Mouse (Mus musculus): ENCODE measurements around the gene Olfr281. TPM values are rescaled to one million over a fixed set of nuclear protein-coding genes. Genes with fewer than 3 reads are reported as not detected.
A peak's percentile ranks its signal among the peaks of the same experiment; 100 is the strongest.

The Olfr281 gene
- total and polyA plus RNA-seq, 2 experiments from 2014 or later = not detected

- H3K27me3 ChIP-seq (ENCODE audit: insufficient read depth, low read length) = no peaks in the 10 kb centered on the region
- TF ChIP-seq CTCF (IDR thresholded peaks at IDR 0.05) = 0 out of 2 replicates have a peak, but pooled peaks have one; percentile 9
- H3K4me2 ChIP-seq (ENCODE audit: low read depth, low read length, poor library complexity, severe bottlenecking) = no peak overlapping the region
- H3K4me1 ChIP-seq (ENCODE audit: insufficient read depth, low read length) = no peaks in the 10 kb centered on the region
- no peak overlapping the region for H3K9ac ChIP-seq (replicated peaks; ENCODE audit: low read length, poor library complexity, severe bottlenecking)
- H3K9me3 ChIP-seq (ENCODE audit: low read length) = no peaks in the 10 kb centered on the region
- ATAC-seq (ENCODE audit: low FRiP score) = no peak
- DNase-seq (ENCODE audit: low spot score) = no peak
- WGBS = 63% methylated on average over 2 of the region's 2 CpGs
- no peaks in the 10 kb centered on the region for H3K36me3 ChIP-seq (ENCODE audit: insufficient read depth, low read length)
- no peak overlapping the region for H3K27ac ChIP-seq (ENCODE audit: low read depth, low read length)
- H3K4me3 ChIP-seq (ENCODE audit: low read depth, low read length) = no peak overlapping the region
Measured at GRCm38 (mm10) chr15:98509387-98509786, 57.0 kb downstream of the Olfr281 start.

Other genes starting within 250 kb of the Olfr281 start
- gene Gm44579, start 231.6 kb upstream of the Olfr281 start, total RNA-seq (2014; rRNA removed) = not detected in 2 replicates
- 0.09 and 0.11 TPM in 2 replicates for gene Gm44579, start 231.6 kb upstream of the Olfr281 start, polyA plus RNA-seq (2015; fragmentation: Nextera tagmentation; extraction: Ambion mirVana)
- gene Olfr287, start 231.5 kb upstream of the Olfr281 start, total RNA-seq (2014; rRNA removed) = 0.44 and 1.2 TPM in 2 replicates
- 1.2 and 1.5 TPM in 2 replicates for gene Olfr287, start 231.5 kb upstream of the Olfr281 start, polyA plus RNA-seq (2015; fragmentation: Nextera tagmentation; extraction: Ambion mirVana)
- not detected in 2 replicates for gene Olfr286, start 218.1 kb upstream of the Olfr281 start, total RNA-seq (2014; rRNA removed)
- gene Olfr286, start 218.1 kb upstream of the Olfr281 start, polyA plus RNA-seq (2015; fragmentation: Nextera tagmentation; extraction: Ambion mirVana) = not detected in 2 replicates
- gene H1fnt, start 195.3 kb upstream of the Olfr281 start, total RNA-seq (2014; rRNA removed) = not detected in 2 replicates
- gene H1fnt, start 195.3 kb upstream of the Olfr281 start, polyA plus RNA-seq (2015; fragmentation: Nextera tagmentation; extraction: Ambion mirVana) = not detected in 2 replicates
- 21.4 and 22.5 TPM in 2 replicates for gene Zfp641, start 156.4 kb upstream of the Olfr281 start, total RNA-seq (2014; rRNA removed)
- 10.9 and 12.8 TPM in 2 replicates for gene Zfp641, start 156.4 kb upstream of the Olfr281 start, polyA plus RNA-seq (2015; fragmentation: Nextera tagmentation; extraction: Ambion mirVana)
- not detected in 2 replicates for gene Olfr285, start 135.2 kb upstream of the Olfr281 start, total RNA-seq (2014; rRNA removed)
- not detected in 2 replicates for gene Olfr285, start 135.2 kb upstream of the Olfr281 start, polyA plus RNA-seq (2015; fragmentation: Nextera tagmentation; extraction: Ambion mirVana)
- not detected in 2 replicates for gene Olfr284, start 111.6 kb upstream of the Olfr281 start, total RNA-seq (2014; rRNA removed)
- 0.18 TPM in 1 of 2 replicates, not detected in the other for gene Olfr284, start 111.6 kb upstream of the Olfr281 start, polyA plus RNA-seq (2015; fragmentation: Nextera tagmentation; extraction: Ambion mirVana)
- gene Olfr283, start 71.6 kb upstream of the Olfr281 start, total RNA-seq (2014; rRNA removed) = not detected in 2 replicates
- gene Olfr283, start 71.6 kb upstream of the Olfr281 start, polyA plus RNA-seq (2015; fragmentation: Nextera tagmentation; extraction: Ambion mirVana) = not detected in 2 replicates
- not detected in 2 replicates for gene Olfr282, start 21.4 kb upstream of the Olfr281 start, total RNA-seq (2014; rRNA removed)
- not detected in 2 replicates for gene Olfr282, start 21.4 kb upstream of the Olfr281 start, polyA plus RNA-seq (2015; fragmentation: Nextera tagmentation; extraction: Ambion mirVana)
- not detected in 2 replicates for gene OR5BS1P, start 17.3 kb downstream of the Olfr281 start, total RNA-seq (2014; rRNA removed)
- gene OR5BS1P, start 17.3 kb downstream of the Olfr281 start, polyA plus RNA-seq (2015; fragmentation: Nextera tagmentation; extraction: Ambion mirVana) = not detected in 2 replicates
- gene Lalba, start 30.1 kb downstream of the Olfr281 start, total RNA-seq (2014; rRNA removed) = not detected in 2 replicates
- gene Lalba, start 30.1 kb downstream of the Olfr281 start, polyA plus RNA-seq (2015; fragmentation: Nextera tagmentation; extraction: Ambion mirVana) = not detected in 2 replicates
- not detected in 2 replicates for gene Olfr279, start 39.8 kb downstream of the Olfr281 start, total RNA-seq (2014; rRNA removed)
- not detected in 2 replicates for gene Olfr279, start 39.8 kb downstream of the Olfr281 start, polyA plus RNA-seq (2015; fragmentation: Nextera tagmentation; extraction: Ambion mirVana)
- gene Kansl2, start 81.7 kb downstream of the Olfr281 start, total RNA-seq (2014; rRNA removed) = 57.4 and 66.2 TPM in 2 replicates
- 101 and 102 TPM in 2 replicates for gene Kansl2, start 81.7 kb downstream of the Olfr281 start, polyA plus RNA-seq (2015; fragmentation: Nextera tagmentation; extraction: Ambion mirVana)
- gene Ccnt1, start 118.3 kb downstream of the Olfr281 start, total RNA-seq (2014; rRNA removed) = 36.1 and 54.6 TPM in 2 replicates
- gene Ccnt1, start 118.3 kb downstream of the Olfr281 start, polyA plus RNA-seq (2015; fragmentation: Nextera tagmentation; extraction: Ambion mirVana) = 47.4 and 49.7 TPM in 2 replicates
- gene 4930415O20Rik, start 118.4 kb downstream of the Olfr281 start, total RNA-seq (2014; rRNA removed) = 0.82 TPM in 1 of 2 replicates, not detected in the other
- 0.31 TPM in 1 of 2 replicates, not detected in the other for gene 4930415O20Rik, start 118.4 kb downstream of the Olfr281 start, polyA plus RNA-seq (2015; fragmentation: Nextera tagmentation; extraction: Ambion mirVana)
- 38.0 and 40.3 TPM in 2 replicates for gene Adcy6, start 157.5 kb downstream of the Olfr281 start, total RNA-seq (2014; rRNA removed)
- gene Adcy6, start 157.5 kb downstream of the Olfr281 start, polyA plus RNA-seq (2015; fragmentation: Nextera tagmentation; extraction: Ambion mirVana) = 5.5 and 7.2 TPM in 2 replicates
- 211 and 239 TPM in 2 replicates for gene Cacnb3, start 178.3 kb downstream of the Olfr281 start, total RNA-seq (2014; rRNA removed)
- gene Cacnb3, start 178.3 kb downstream of the Olfr281 start, polyA plus RNA-seq (2015; fragmentation: Nextera tagmentation; extraction: Ambion mirVana) = 150 and 155 TPM in 2 replicates
- gene Ddx23, start 210.3 kb downstream of the Olfr281 start, total RNA-seq (2014; rRNA removed) = 46.7 and 50.5 TPM in 2 replicates
- 14.0 and 20.5 TPM in 2 replicates for gene Ddx23, start 210.3 kb downstream of the Olfr281 start, polyA plus RNA-seq (2015; fragmentation: Nextera tagmentation; extraction: Ambion mirVana)
- gene Rnd1, start 224.9 kb downstream of the Olfr281 start, total RNA-seq (2014; rRNA removed) = 34.5 and 42.9 TPM in 2 replicates
- gene Rnd1, start 224.9 kb downstream of the Olfr281 start, polyA plus RNA-seq (2015; fragmentation: Nextera tagmentation; extraction: Ambion mirVana) = 20.7 and 24.9 TPM in 2 replicates

Data from midbrain, postnatal 0 days (tissue).